Mouse (Mus musculus) layer of hippocampus, postnatal 10 days (tissue): ENCODE results near the gene Tgif2. TPM values are rescaled to one million over a fixed set of nuclear protein-coding genes. Genes with fewer than 3 reads are reported as not detected.

Experiments used
- DNase-seq, 2 experiments: peaks; one replicate each; pipeline ENCODE4 v3.0.0; 2021; ENCODE audit warnings: low spot score in 2 of 2
- total RNA-seq, 2 experiments: library from RNA; stranded (reverse); gene quantifications; 2 replicates each; pipeline ENCODE4 v1.2.3; 2021

Gene Tgif2
- total RNA-seq, 2 experiments from 2014 or later: 5.0 to 5.6 TPM

- no peak for DNase-seq
These were observed 63.6 kb downstream of the Tgif2 start for GRCm38 (mm10) chr2:156903367-156903766.

Other genes starting within 250 kb of the Tgif2 start
- 100 to 1,000 TPM; 220 to 257 TPM for gene Dlgap4, start 226.3 kb upstream of the Tgif2 start, total RNA-seq
- gene Myl9, start 64.6 kb upstream of the Tgif2 start, total RNA-seq: 10 to 100 TPM; 21.4 to 23.4 TPM
- 1 to 10 TPM; 3.6 to 3.8 TPM for gene 4930518I15Rik, start 17.9 kb downstream of the Tgif2 start, total RNA-seq
- gene Rab5if, start 23.1 kb downstream of the Tgif2 start, total RNA-seq: 100 to 1,000 TPM; 117 to 127 TPM
- under 1 TPM; 0.23 to 0.25 TPM for gene Sla2, start 47.2 kb downstream of the Tgif2 start, total RNA-seq
- 100 to 1,000 TPM; 360 to 416 TPM for gene Ndrg3, start 152.0 kb downstream of the Tgif2 start, total RNA-seq
- gene Dsn1, start 167.1 kb downstream of the Tgif2 start, total RNA-seq: 1 to 10 TPM; 5.2 to 8.3 TPM
- gene Soga1, start 239.2 kb downstream of the Tgif2 start, total RNA-seq: 10 to 100 TPM; 74.1 to 79.6 TPM
- gene Tldc2, start 247.0 kb downstream of the Tgif2 start, total RNA-seq: not detected